Mouse (Mus musculus) kidney, postnatal 4 days (tissue): ENCODE results near the gene Scgb1b3.

Source experiments
- DNase-seq, 2 experiments: peaks; one replicate each; pipeline ENCODE4 v3.0.0; 2021; ENCODE audit warnings: mixed read lengths in 2 of 2

The Scgb1b3 gene

GRCm38 (mm10) chr7:31375292-31375691 is at the start of gene Scgb1b3:
Gene Scgb1b3 (plus strand): TSS chr7:31375592.
- no peak for DNase-seq

- no peak for DNase-seq
Observed at GRCm38 (mm10) chr7:31362022-31362560, 13.3 kb upstream of the Scgb1b3 start, which contains the start of gene Scgb2b3. Gene Scgb2b3 (minus strand): TSS chr7:31362072.
